Comparison of ENCODE assay signal across 11 mouse cellular contexts in genomic region chr5:110869242-110869669, GRCm38 (mm10). TPM values are rescaled to one million over a fixed set of nuclear protein-coding genes. Genes with fewer than 3 reads are reported as not detected.
DNase-seq lines count a peak whose midpoint lies in the region; ATAC-seq lines count a peak whose summit lies in the region.
"Had no signal": no experiment of that assay in that cellular context is flagged by ENCODE, and none has a peak within 500 bp of the region (broad histone marks: within the 10 kb centered on the region; RNA-seq: fewer than 3 reads in every experiment).

No protein-coding gene starts in this region.

- 32% methylated on average over 8 of the region's 8 CpGs for WGBS in midbrain, embryonic 12.5 days

- H3K9ac ChIP-seq in midbrain, embryonic 12.5 days (replicated peaks): no peak overlapping the region

- intact Hi-C loops in heart, postnatal 36 days (cut with DNase I): no loop called here

- no peaks in the 10 kb centered on the region for H3K9me3 ChIP-seq in midbrain, embryonic 12.5 days

- no peak for ATAC-seq in midbrain, embryonic 12.5 days (ENCODE audit: low FRiP score, low read depth)

- H3K27ac ChIP-seq in midbrain, embryonic 12.5 days (replicated peaks): peak overlapping the region; percentile 71; the same call in 1 of the 2 replicates

- peak; percentile 43 to 55 for DNase-seq in heart, adult 18-20 months
- no peak for DNase-seq in heart, postnatal 36 days
- peak; percentile 17 for DNase-seq in urinary bladder, postnatal 25 days (ENCODE audit: low spot score)
- DNase-seq in urinary bladder, postnatal 4 days (ENCODE audit: low spot score in 2 of 2): no peak
- DNase-seq in kidney, adult 11 months: no peak
- DNase-seq in cerebellum, postnatal 25 days: no peak
- no peak for DNase-seq in adrenal gland, postnatal 4 days (ENCODE audit: low spot score in 2 of 2)
- DNase-seq: cerebellum, adult 18-20 months; thymus, postnatal 14 days had no signal

- H3K4me2 ChIP-seq in midbrain, embryonic 12.5 days (replicated peaks): no peak overlapping the region
- H3K4me2 ChIP-seq: liver, embryonic 11.5 days had no signal

- 0 out of 2 replicates have a peak, but pooled peaks cover 3% of the 10 kb centered on the region for H3K36me3 ChIP-seq in midbrain, embryonic 12.5 days

- H3K27me3 ChIP-seq in midbrain, embryonic 12.5 days: no peaks in the 10 kb centered on the region

- H3K4me3 ChIP-seq in midbrain, embryonic 12.5 days: no peak overlapping the region

- peaks cover 17% of the 10 kb centered on the region for H3K4me1 ChIP-seq in midbrain, embryonic 12.5 days

RNA-seq across cellular contexts. Expression of gene Ttc28, which starts 10.3 kb away (rescaled TPM):
- total RNA-seq in heart, adult 18-20 months (2021): 10 to 100 TPM; 12.4 to 13.0 TPM
- 10 to 100 TPM; 13.5 to 15.3 TPM for total RNA-seq in heart, postnatal 36 days (2021)
- 24.7 and 24.8 TPM in 2 replicates for polyA plus RNA-seq in midbrain, embryonic 12.5 days (2016; fragmentation: Nextera tagmentation; extraction: Ambion mirVana)
- total RNA-seq in adrenal gland, postnatal 4 days (2021): 10 to 100 TPM; 34.1 TPM

RNA-seq across cellular contexts. Expression of gene Chek2, which starts 29.5 kb away (rescaled TPM):
- total RNA-seq in heart, adult 18-20 months (2021): 1 to 10 TPM; 2.1 to 2.3 TPM
- total RNA-seq in heart, postnatal 36 days (2021): 1 to 10 TPM; 3.3 to 3.4 TPM
- polyA plus RNA-seq in midbrain, embryonic 12.5 days (2016; fragmentation: Nextera tagmentation; extraction: Ambion mirVana): 24.2 and 28.7 TPM in 2 replicates
- 10 to 100 TPM in 1 of 2 experiments, 1 to 10 TPM in 1; 8.2 to 13.3 TPM for total RNA-seq in adrenal gland, postnatal 4 days (2021)

RNA-seq across cellular contexts. Expression of gene Hscb, which starts 29.7 kb away (rescaled TPM):
- 10 to 100 TPM; 16.4 to 21.0 TPM for total RNA-seq in heart, adult 18-20 months (2021)
- 10 to 100 TPM; 18.2 to 20.7 TPM for total RNA-seq in heart, postnatal 36 days (2021)
- polyA plus RNA-seq in midbrain, embryonic 12.5 days (2016; fragmentation: Nextera tagmentation; extraction: Ambion mirVana): 20.5 and 21.6 TPM in 2 replicates
- total RNA-seq in adrenal gland, postnatal 4 days (2021): 10 to 100 TPM; 24.3 to 25.3 TPM

RNA-seq across cellular contexts. Expression of gene Ulk1, which starts 59.4 kb away (rescaled TPM):
- 10 to 100 TPM; 66.3 to 78.1 TPM for total RNA-seq in heart, adult 18-20 months (2021)
- total RNA-seq in heart, postnatal 36 days (2021): 10 to 100 TPM; 85.6 to 94.0 TPM
- polyA plus RNA-seq in midbrain, embryonic 12.5 days (2016; fragmentation: Nextera tagmentation; extraction: Ambion mirVana): 36.5 and 37.5 TPM in 2 replicates
- 10 to 100 TPM; 59.5 to 64.8 TPM for total RNA-seq in adrenal gland, postnatal 4 days (2021)

Comparison
In these comparisons a context has a peak if more than half of its experiments do, and no peak if none do; other contexts are left out.
1. DNase-seq: peak in heart, adult 18-20 months (2 of 2) and urinary bladder, postnatal 25 days (single experiment); none in heart, postnatal 36 days (0 of 2), urinary bladder, postnatal 4 days (0 of 2), kidney, adult 11 months (single experiment), cerebellum, postnatal 25 days (0 of 2) and adrenal gland, postnatal 4 days (0 of 2).